Mouse (Mus musculus) hindbrain, embryonic 16.5 days (tissue): ENCODE data around the gene Rab20. TPM values are rescaled to one million over a fixed set of nuclear protein-coding genes. Genes with fewer than 3 reads are reported as not detected.
"Not testable (repeated sequence)": the region's sequence is repeated elsewhere in the genome, so short reads cannot be mapped to it uniquely, and the experiment has no call there.

Experiments
- ATAC-seq: fragments of 200-750 bp; cut with Nextera tagmentation; 2 replicates; pipeline ENCODE4 v1.8.0; 2017; ENCODE audit warnings: moderate TSS enrichment, moderate library complexity
- H3K27ac ChIP-seq: fragments of 300-500 bp; sonication (generic); 2 replicates; pipeline ENCODE4 v1.5.1; 2014; ENCODE audit warnings: low read depth, mild to moderate bottlenecking, control low read depth, low read length, moderate library complexity
- H3K27me3 ChIP-seq: fragments of 300-500 bp; sonication (generic); replicated peaks from 2 replicates; pipeline ENCODE4 v1.6.1; 2014; ENCODE audit warnings: low read length; ENCODE audit not compliant: control insufficient read depth, insufficient read depth
- H3K36me3 ChIP-seq: fragments of 300-500 bp; sonication (generic); 2 replicates; pipeline ENCODE4 v1.6.1; 2014; ENCODE audit warnings: mild to moderate bottlenecking, low read length, moderate library complexity, mixed read lengths; ENCODE audit not compliant: control insufficient read depth, insufficient read depth
- H3K4me1 ChIP-seq: fragments of 300-500 bp; sonication (generic); 2 replicates; pipeline ENCODE4 v1.6.1; 2014; ENCODE audit warnings: low read depth, low read length; ENCODE audit not compliant: control insufficient read depth, insufficient read depth
- H3K4me2 ChIP-seq: fragments of 300-500 bp; sonication (generic); 2 replicates; pipeline ENCODE4 v1.6.1; 2014; ENCODE audit warnings: mild to moderate bottlenecking, low read length, control low read depth, moderate library complexity
- H3K4me3 ChIP-seq: fragments of 300-500 bp; sonication (generic); 2 replicates; pipeline ENCODE4 v1.5.1; 2014; ENCODE audit warnings: mild to moderate bottlenecking, low read length, control low read depth, moderate library complexity
- H3K9ac ChIP-seq: fragments of 300-500 bp; sonication (generic); 2 replicates; pipeline ENCODE4 v1.6.1; 2014; ENCODE audit warnings: low read depth, mild to moderate bottlenecking, control low read depth, low read length, moderate library complexity
- H3K9me3 ChIP-seq: fragments of 300-500 bp; sonication (generic); 2 replicates; pipeline ENCODE4 v1.6.1; 2014; ENCODE audit warnings: mild to moderate bottlenecking, low read length, moderate library complexity; ENCODE audit not compliant: control insufficient read depth
- WGBS: fragments of 180-500 bp; shearing (Covaris S2); extraction: QIAGEN DNeasy Blood & Tissue Kit; methylation state at CpG from one replicate; pipeline ENCODE4 v1.1.7; 2014; 5-methylcytosine and 5-hydroxymethylcytosine counted together
- polyA plus RNA-seq: library from polyadenylated mRNA; unstranded; fragments of >200 nt; fragmentation: Nextera tagmentation; extraction: Ambion mirVana; gene quantifications from 2 replicates; pipeline ENCODE4 v1.2.1, GENCODE M21; 2015

The Rab20 gene
- polyA plus RNA-seq, 1 experiment from 2014 or later: 1.5 TPM

- WGBS: 13% methylated on average over 9 of the region's 10 CpGs
- H3K4me3 ChIP-seq: no peak overlapping the region
- H3K36me3 ChIP-seq: no peaks in the 10 kb centered on the region
- H3K4me2 ChIP-seq: no peak overlapping the region
- peaks cover 42% of the 10 kb centered on the region for H3K27me3 ChIP-seq
- no peak overlapping the region for H3K9ac ChIP-seq
- H3K27ac ChIP-seq: no peak overlapping the region
- H3K9me3 ChIP-seq: no peaks in the 10 kb centered on the region
- no peak for ATAC-seq
- H3K4me1 ChIP-seq: peaks cover 17% of the 10 kb centered on the region
Measured at GRCm38 (mm10) chr8:11475397-11475796, 3.1 kb downstream of the Rab20 start.

GRCm38 (mm10) chr8:11473072-11473471, 5.4 kb downstream of the Rab20 start:
- Histone ChIP-seq H3K4me3 (no peak overlapping the region), H3K27ac (no peak overlapping the region), H3K36me3 (no peaks in the 10 kb centered on the region), H3K9ac (no peak overlapping the region; the same call in 1 of the 2 replicates), H3K9me3 (no peaks in the 10 kb centered on the region), H3K4me1 (peaks cover 13% of the 10 kb centered on the region), H3K27me3 (peaks cover 26% of the 10 kb centered on the region), H3K4me2 (no peak overlapping the region)
- ATAC-seq: no peak
- 39% methylated on average over 4 of the region's 4 CpGs for WGBS

GRCm38 (mm10) chr8:11471309-11471708, 7.2 kb downstream of the Rab20 start:
- no peaks in the 10 kb centered on the region for H3K36me3 ChIP-seq
- H3K27ac ChIP-seq: no peak overlapping the region
- H3K4me1 ChIP-seq: no peaks in the 10 kb centered on the region
- no peak overlapping the region for H3K4me2 ChIP-seq
- no peaks in the 10 kb centered on the region for H3K9me3 ChIP-seq
- no peak overlapping the region for H3K4me3 ChIP-seq
- no peak for ATAC-seq
- H3K9ac ChIP-seq: no peak overlapping the region
- H3K27me3 ChIP-seq: peaks cover 17% of the 10 kb centered on the region
- 41% methylated on average over 8 of the region's 8 CpGs for WGBS

- Histone ChIP-seq H3K4me1 (no peaks in the 10 kb centered on the region), H3K4me3 (no peak overlapping the region), H3K9me3 (no peaks in the 10 kb centered on the region), H3K36me3 (no peaks in the 10 kb centered on the region), H3K27me3 (peaks cover 13% of the 10 kb centered on the region), H3K4me2 (no peak overlapping the region), H3K9ac (no peak overlapping the region), H3K27ac (no peak overlapping the region)
- no peak for ATAC-seq
- 69% methylated on average over 7 of the region's 7 CpGs for WGBS
Measured at GRCm38 (mm10) chr8:11470694-11471093, 7.8 kb downstream of the Rab20 start.

- Histone ChIP-seq H3K4me1 (no peaks in the 10 kb centered on the region), H3K4me2 (no peak overlapping the region), H3K4me3 (no peak overlapping the region), H3K9me3 (no peaks in the 10 kb centered on the region), H3K27me3 (peaks cover 3% of the 10 kb centered on the region; the same call in 1 of the 2 replicates), H3K9ac (no peak overlapping the region), H3K27ac (no peak overlapping the region), H3K36me3 (no peaks in the 10 kb centered on the region)
- ATAC-seq: no peak
- WGBS: 4% methylated on average over 3 of the region's 3 CpGs
Measured at GRCm38 (mm10) chr8:11469095-11469494, 9.4 kb downstream of the Rab20 start.

- H3K9me3 ChIP-seq, H3K4me2 ChIP-seq, H3K27me3 ChIP-seq, H3K36me3 ChIP-seq, H3K4me1 ChIP-seq, ATAC-seq, H3K4me3 ChIP-seq, H3K27ac ChIP-seq, H3K9ac ChIP-seq: not testable (repeated sequence)
- 74% methylated on average over 4 of the region's 5 CpGs for WGBS
Measured at GRCm38 (mm10) chr8:11466528-11466927, 12.0 kb downstream of the Rab20 start.

GRCm38 (mm10) chr8:11465619-11466018, 12.9 kb downstream of the Rab20 start:
- H3K4me1 ChIP-seq: no peaks in the 10 kb centered on the region
- no peak overlapping the region for H3K9ac ChIP-seq
- ATAC-seq: no peak
- H3K4me3 ChIP-seq: no peak overlapping the region
- no peak overlapping the region for H3K27ac ChIP-seq
- no peaks in the 10 kb centered on the region for H3K9me3 ChIP-seq
- no peaks in the 10 kb centered on the region for H3K27me3 ChIP-seq
- no peak overlapping the region for H3K4me2 ChIP-seq
- 87% methylated on average over 4 of the region's 4 CpGs for WGBS
- no peaks in the 10 kb centered on the region for H3K36me3 ChIP-seq

- 87% methylated on average over 3 of the region's 3 CpGs for WGBS
Measured at GRCm38 (mm10) chr8:11464707-11464964, 13.9 kb downstream of the Rab20 start.

GRCm38 (mm10) chr8:11463889-11464706, 14.4 kb downstream of the Rab20 start:
- Histone ChIP-seq H3K9me3 (no peaks in the 10 kb centered on the region), H3K27me3 (no peaks in the 10 kb centered on the region), H3K4me3 (no peak overlapping the region), H3K27ac (no peak overlapping the region), H3K4me1 (no peaks in the 10 kb centered on the region), H3K4me2 (no peak overlapping the region), H3K9ac (no peak overlapping the region), H3K36me3 (no peaks in the 10 kb centered on the region)
- 89% methylated on average over 12 of the region's 12 CpGs for WGBS
- no peak for ATAC-seq

More at GRCm38 (mm10) chr8:11464707-11464964, 13.9 kb downstream of the Rab20 start:
- no peak overlapping the region for H3K4me2 ChIP-seq
- ATAC-seq: no peak
- no peaks in the 10 kb centered on the region for H3K9me3 ChIP-seq
- no peaks in the 10 kb centered on the region for H3K27me3 ChIP-seq
- H3K4me1 ChIP-seq: no peaks in the 10 kb centered on the region
- H3K4me3 ChIP-seq: no peak overlapping the region
- no peak overlapping the region for H3K27ac ChIP-seq
- no peaks in the 10 kb centered on the region for H3K36me3 ChIP-seq
- H3K9ac ChIP-seq: no peak overlapping the region
